Mouse (Mus musculus) thymus, adult 2 months (tissue): ENCODE data around the gene Drap1. TPM values are rescaled to one million over a fixed set of nuclear protein-coding genes. Genes with fewer than 3 reads are reported as not detected.

ENCODE experiments used
- DNase-seq: peaks from one replicate; pipeline ENCODE4 v3.0.0; 2021
- H3K27ac ChIP-seq: fragments of 200-500 bp; 2 replicates; pipeline ENCODE4 v1.5.1; 2012; ENCODE audit warnings: low read length, control low read depth; ENCODE audit not compliant: control insufficient read depth, insufficient read depth
- H3K27me3 ChIP-seq: fragments of 200-500 bp; 2 replicates; pipeline ENCODE4 v1.6.1; 2012; ENCODE audit warnings: mild to moderate bottlenecking, low read length, moderate library complexity, mixed read lengths; ENCODE audit not compliant: control insufficient read depth, insufficient read depth
- H3K36me3 ChIP-seq: fragments of 200-500 bp; 2 replicates; pipeline ENCODE4 v1.6.1; 2012; ENCODE audit warnings: mild to moderate bottlenecking, low read length, moderate library complexity; ENCODE audit not compliant: control insufficient read depth, insufficient read depth
- H3K4me1 ChIP-seq: fragments of 200-500 bp; replicated peaks from 2 replicates; pipeline ENCODE4 v1.6.1; 2012; ENCODE audit warnings: low read length; ENCODE audit not compliant: control insufficient read depth, insufficient read depth
- H3K4me3 ChIP-seq: fragments of 200-500 bp; 2 replicates; pipeline ENCODE4 v1.5.1; 2012; ENCODE audit warnings: mild to moderate bottlenecking, low read length, control low read depth, moderate library complexity; ENCODE audit not compliant: control insufficient read depth, insufficient read depth
- CTCF ChIP-seq: fragments of 200-500 bp; IDR thresholded peaks from 2 replicates; pipeline ENCODE4 v1.5.1; 2012; ENCODE audit warnings: mild to moderate bottlenecking, control low read depth, low read length, moderate library complexity, borderline replicate concordance; ENCODE audit not compliant: control insufficient read depth, poor library complexity, insufficient read depth; ENCODE audit errors: extremely low read depth
- POLR2A ChIP-seq: fragments of 200-500 bp; IDR thresholded peaks from 2 replicates; pipeline ENCODE4 v1.6.1; 2012; ENCODE audit warnings: mild to moderate bottlenecking, low read length, control low read depth, moderate library complexity; ENCODE audit not compliant: control insufficient read depth, poor library complexity, insufficient read depth; ENCODE audit errors: extremely low read depth
- WGBS: fragments of 180-500 bp; shearing (Covaris S2); methylation state at CpG from one replicate; pipeline ENCODE4 v1.1.7; 2018; 5-methylcytosine and 5-hydroxymethylcytosine counted together
- polyA plus RNA-seq: library from polyadenylated mRNA; depleted of rRNA; stranded (reverse); fragments of >200 nt; gene quantifications from 2 replicates; pipeline ENCODE4 v1.2.3, GENCODE M21; 2012; rRNA removed

Gene Drap1
- polyA plus RNA-seq, 1 experiment = 133 TPM

GRCm38 (mm10) chr19:5383326-5383725 is 41.5 kb downstream of the Drap1 start:
- no peak for TF ChIP-seq POLR2A
- TF ChIP-seq CTCF = no peak
- H3K4me1 ChIP-seq = peaks cover 5% of the 10 kb centered on the region
- no peaks in the 10 kb centered on the region for H3K27me3 ChIP-seq
- 96% methylated on average over 12 of the region's 12 CpGs for WGBS
- DNase-seq = no peak
- H3K36me3 ChIP-seq = peaks cover 65% of the 10 kb centered on the region
- H3K27ac ChIP-seq = no peak overlapping the region
- H3K4me3 ChIP-seq = no peak overlapping the region

- Histone ChIP-seq H3K36me3 (peaks cover 53% of the 10 kb centered on the region), H3K4me1 (no peaks in the 10 kb centered on the region), H3K4me3 (no peak overlapping the region), H3K27ac (no peak overlapping the region), H3K27me3 (no peaks in the 10 kb centered on the region)
- WGBS = 90% methylated on average over 1 of the region's 1 CpGs
- DNase-seq = no peak
- TF ChIP-seq CTCF (no peak), POLR2A (no peak)
These were observed 47.3 kb downstream of the Drap1 start for GRCm38 (mm10) chr19:5377446-5377845.

GRCm38 (mm10) chr19:5374748-5375147 is 50.0 kb downstream of the Drap1 start:
- Histone ChIP-seq H3K4me3 (no peak overlapping the region), H3K4me1 (no peaks in the 10 kb centered on the region), H3K36me3 (peaks cover 47% of the 10 kb centered on the region), H3K27me3 (no peaks in the 10 kb centered on the region), H3K27ac (no peak overlapping the region)
- TF ChIP-seq POLR2A (no peak), CTCF (no peak)
- 95% methylated on average over 4 of the region's 4 CpGs for WGBS
- DNase-seq = no peak

GRCm38 (mm10) chr19:5374177-5374576 is 50.6 kb downstream of the Drap1 start:
- Histone ChIP-seq H3K27ac (no peak overlapping the region), H3K4me3 (no peak overlapping the region), H3K4me1 (no peaks in the 10 kb centered on the region), H3K27me3 (no peaks in the 10 kb centered on the region), H3K36me3 (peaks cover 46% of the 10 kb centered on the region)
- WGBS = 76% methylated on average over 4 of the region's 4 CpGs
- no peak for DNase-seq
- no peak for TF ChIP-seq POLR2A
- TF ChIP-seq CTCF = no peak

Other genes starting within 250 kb of the Drap1 start
- 58.9 and 64.9 TPM in 2 replicates for gene Pacs1, start 151.9 kb downstream of the Drap1 start, polyA plus RNA-seq
- 213 and 250 TPM in 2 replicates for gene Sf3b2, start 129.5 kb downstream of the Drap1 start, polyA plus RNA-seq
- gene Gal3st3, start 126.6 kb downstream of the Drap1 start, polyA plus RNA-seq = 4.8 and 6.3 TPM in 2 replicates
- gene Catsper1, start 89.2 kb downstream of the Drap1 start, polyA plus RNA-seq = not detected in 2 replicates
- 60.2 and 101 TPM in 2 replicates for gene Cst6, start 75.4 kb downstream of the Drap1 start, polyA plus RNA-seq
- gene Eif1ad, start 58.2 kb downstream of the Drap1 start, polyA plus RNA-seq = 50.0 and 51.3 TPM in 2 replicates
- gene Banf1, start 57.8 kb downstream of the Drap1 start, polyA plus RNA-seq = 294 and 314 TPM in 2 replicates
- gene Sart1, start 36.3 kb downstream of the Drap1 start, polyA plus RNA-seq = 41.6 and 48.9 TPM in 2 replicates
- 0.14 and 0.59 TPM in 2 replicates for gene Tsga10ip, start 22.5 kb downstream of the Drap1 start, polyA plus RNA-seq
- gene AI837181, start 165 bp upstream of the Drap1 start, polyA plus RNA-seq = 145 and 149 TPM in 2 replicates
- 0.16 TPM in 1 of 2 replicates, not detected in the other for gene Fosl1, start 22.6 kb upstream of the Drap1 start, polyA plus RNA-seq
- 8.1 and 8.2 TPM in 2 replicates for gene Ccdc85b, start 32.9 kb upstream of the Drap1 start, polyA plus RNA-seq
- gene Fibp, start 35.6 kb upstream of the Drap1 start, polyA plus RNA-seq = 142 and 157 TPM in 2 replicates
- gene Ctsw, start 43.5 kb upstream of the Drap1 start, polyA plus RNA-seq = 49.1 and 54.3 TPM in 2 replicates
- gene Efemp2, start 49.0 kb upstream of the Drap1 start, polyA plus RNA-seq = 17.3 and 21.6 TPM in 2 replicates
- 127 and 149 TPM in 2 replicates for gene Mus81, start 63.4 kb upstream of the Drap1 start, polyA plus RNA-seq
- 1,557 and 1,580 TPM in 2 replicates for gene Cfl1, start 65.5 kb upstream of the Drap1 start, polyA plus RNA-seq
- 3.3 and 3.5 TPM in 2 replicates for gene 1700020D05Rik, start 78.8 kb upstream of the Drap1 start, polyA plus RNA-seq
- gene Snx32, start 85.6 kb upstream of the Drap1 start, polyA plus RNA-seq = 20.0 and 22.6 TPM in 2 replicates
- 1.4 and 1.9 TPM in 2 replicates for gene Ovol1, start 135.7 kb upstream of the Drap1 start, polyA plus RNA-seq
- 35.0 and 38.9 TPM in 2 replicates for gene Ap5b1, start 143.0 kb upstream of the Drap1 start, polyA plus RNA-seq
- gene Rnaseh2c, start 176.9 kb upstream of the Drap1 start, polyA plus RNA-seq = 87.0 and 96.5 TPM in 2 replicates
- 90.0 and 106 TPM in 2 replicates for gene Kat5, start 185.3 kb upstream of the Drap1 start, polyA plus RNA-seq
- 112 and 142 TPM in 2 replicates for gene Rela, start 212.5 kb upstream of the Drap1 start, polyA plus RNA-seq
- gene Sipa1, start 238.7 kb upstream of the Drap1 start, polyA plus RNA-seq = 267 and 301 TPM in 2 replicates